Mouse (Mus musculus): ENCODE results near the gene Dlgap4.

GRCm38 (mm10) chr2:156654148-156654547, 40.6 kb downstream of the Dlgap4 start:
- TF ChIP-seq CTCF (IDR thresholded peaks at IDR 0.05; ENCODE audit: borderline replicate concordance, control insufficient read depth, extremely low read depth, insufficient read depth, low read length, poor library complexity) (no peak), POLR2A (IDR thresholded peaks at IDR 0.05; ENCODE audit: control insufficient read depth, extremely low read depth, insufficient read depth, low read length, poor library complexity) (no peak)

All from thymus, adult 2 months (tissue).